Mouse (Mus musculus): ENCODE results near the gene Gm3045. TPM values are rescaled to one million over a fixed set of nuclear protein-coding genes. Genes with fewer than 3 reads are reported as not detected.

The Gm3045 gene
- polyA plus RNA-seq, 1 experiment from 2014 or later: not detected

DNA sequence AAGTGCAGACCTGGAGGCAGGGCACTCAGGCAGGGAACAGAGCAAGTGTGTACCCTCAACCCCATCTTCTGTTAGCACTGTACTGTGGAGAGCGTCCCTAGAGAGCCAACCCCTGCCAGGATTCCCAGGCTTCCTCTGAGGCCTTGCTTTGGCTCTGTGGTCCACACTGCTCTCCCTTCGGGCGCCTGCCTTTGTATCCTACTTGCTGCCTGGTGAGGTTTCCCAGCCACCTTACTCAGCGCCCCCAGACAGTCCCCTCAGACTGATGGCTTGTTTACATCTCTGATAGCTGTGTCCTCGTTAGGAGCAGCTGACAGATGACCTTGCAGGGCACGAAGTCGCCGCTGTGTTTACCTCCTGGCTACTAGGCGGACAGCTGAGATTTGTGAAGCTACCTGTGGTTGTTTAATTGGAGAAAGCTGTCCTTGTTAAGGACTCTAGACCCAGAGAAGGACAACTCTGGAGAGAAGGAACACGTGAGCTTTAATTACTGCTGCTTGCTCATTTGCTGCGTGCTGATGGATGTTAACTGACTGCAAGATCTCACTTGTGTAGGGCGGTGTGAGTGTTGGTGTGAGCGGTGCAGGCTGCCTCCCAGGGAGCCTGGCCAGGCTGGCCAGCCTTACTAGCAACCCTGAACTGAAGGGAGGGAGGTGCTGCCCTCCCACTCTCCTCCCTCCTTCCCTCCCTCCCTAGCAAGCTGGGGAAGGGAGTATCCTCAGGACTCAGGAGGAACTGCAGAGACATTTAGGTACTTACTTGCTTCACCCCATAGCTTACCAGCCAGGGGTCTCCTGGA is 7.5 kb upstream of the Gm3045 start:
- Histone ChIP-seq H3K4me3 (no peak overlapping the region), H3K27me3 (no peaks in the 10 kb centered on the region), H3K9ac (no peak overlapping the region), H3K36me3 (ENCODE audit: poor library complexity, severe bottlenecking) (no peaks in the 10 kb centered on the region), H3K27ac (no peak overlapping the region), H3K4me1 (no peaks in the 10 kb centered on the region; the same call in 1 of the 2 replicates), H3K4me2 (no peak overlapping the region), H3K9me3 (replicated peaks) (peaks cover 6% of the 10 kb centered on the region)
- no peak for ATAC-seq
- WGBS: 59% methylated on average over 13 of the region's 13 CpGs

DNA sequence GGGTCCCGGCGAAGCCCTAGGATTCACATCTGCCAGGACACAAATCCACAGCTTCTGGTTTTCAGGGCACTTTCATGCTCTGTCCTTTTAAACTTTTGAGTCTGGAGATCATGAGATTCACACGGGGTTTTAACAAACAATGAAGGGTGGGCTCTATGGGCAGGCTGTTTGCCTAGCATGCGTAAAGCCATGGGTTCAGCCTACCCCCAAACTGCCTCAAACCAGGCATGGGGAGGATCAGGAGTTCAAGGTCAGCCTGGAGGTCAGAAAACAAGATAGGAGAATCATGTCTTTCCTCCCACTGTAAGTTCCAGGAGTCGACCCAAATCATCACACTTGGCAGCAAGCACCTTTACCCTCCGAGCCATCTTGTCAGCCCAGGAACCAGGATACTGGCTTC is 6.9 kb upstream of the Gm3045 start:
- Histone ChIP-seq H3K4me3 (no peak overlapping the region), H3K4me2 (no peak overlapping the region), H3K27me3 (no peaks in the 10 kb centered on the region), H3K27ac (no peak overlapping the region), H3K36me3 (ENCODE audit: poor library complexity, severe bottlenecking) (no peaks in the 10 kb centered on the region), H3K4me1 (no peaks in the 10 kb centered on the region; the same call in 1 of the 2 replicates), H3K9ac (no peak overlapping the region), H3K9me3 (replicated peaks) (no peaks in the 10 kb centered on the region)
- 83% methylated on average over 6 of the region's 6 CpGs for WGBS
- ATAC-seq: no peak

DNA sequence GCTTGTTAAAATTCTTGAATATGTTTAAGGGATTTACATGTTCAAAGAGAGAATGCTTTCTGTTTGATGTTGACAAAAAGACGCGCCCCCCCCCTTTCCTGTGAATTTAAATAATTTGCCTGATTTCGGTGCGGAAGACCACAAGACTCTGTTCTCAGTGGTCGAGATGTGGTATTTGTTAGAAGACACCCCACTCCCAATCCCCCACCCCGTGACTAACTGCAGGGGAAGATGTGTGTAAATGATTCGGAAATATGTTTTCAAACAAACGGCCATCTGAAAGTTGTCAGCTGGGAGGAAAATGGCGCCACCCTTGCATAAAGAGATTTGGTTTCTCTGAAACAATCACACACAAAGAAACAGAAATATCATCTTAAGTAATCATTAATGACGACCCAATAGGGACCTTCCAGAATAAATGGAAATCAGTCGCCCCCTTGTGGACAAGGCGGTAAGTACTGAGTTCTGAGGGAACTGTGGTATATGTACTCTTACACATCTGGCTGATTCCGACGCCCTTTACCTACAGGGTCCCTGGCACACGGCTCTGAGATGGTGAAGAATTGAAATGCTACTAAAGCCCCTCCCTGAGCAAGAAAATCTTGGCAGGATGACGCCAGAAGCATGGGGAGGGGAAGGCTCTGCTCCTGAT is 4.2 kb upstream of the Gm3045 start:
- Histone ChIP-seq H3K4me2 (no peak overlapping the region), H3K27ac (no peak overlapping the region), H3K4me3 (no peak overlapping the region), H3K4me1 (no peaks in the 10 kb centered on the region; the same call in 1 of the 2 replicates), H3K9me3 (replicated peaks) (no peaks in the 10 kb centered on the region), H3K27me3 (peaks cover 4% of the 10 kb centered on the region), H3K36me3 (ENCODE audit: poor library complexity, severe bottlenecking) (no peaks in the 10 kb centered on the region), H3K9ac (no peak overlapping the region)
- peak; percentile 81; the same call in 1 of the 2 replicates for ATAC-seq
- 25% methylated on average over 16 of the region's 16 CpGs for WGBS

DNA sequence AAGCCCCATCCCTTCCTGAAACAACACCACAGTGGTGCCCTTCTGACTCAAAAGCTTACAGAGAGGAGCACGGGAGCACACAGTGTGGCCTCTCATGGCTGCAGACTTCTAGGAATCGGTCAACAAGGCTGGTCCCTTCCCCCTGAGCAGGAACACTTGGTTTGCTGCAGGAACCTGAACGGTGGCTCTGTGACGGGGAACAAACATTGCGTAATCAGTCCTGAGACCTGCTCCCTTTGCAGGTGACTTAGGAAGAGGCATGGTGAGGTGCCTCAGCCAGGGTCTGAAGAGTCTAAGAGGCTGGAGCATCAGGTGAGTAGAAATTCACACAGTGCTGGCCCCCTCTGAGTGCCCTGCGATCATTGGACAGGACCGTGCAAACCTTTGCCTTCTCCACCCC is 463 bp upstream of the Gm3045 start:
- WGBS: 90% methylated on average over 7 of the region's 7 CpGs

DNA sequence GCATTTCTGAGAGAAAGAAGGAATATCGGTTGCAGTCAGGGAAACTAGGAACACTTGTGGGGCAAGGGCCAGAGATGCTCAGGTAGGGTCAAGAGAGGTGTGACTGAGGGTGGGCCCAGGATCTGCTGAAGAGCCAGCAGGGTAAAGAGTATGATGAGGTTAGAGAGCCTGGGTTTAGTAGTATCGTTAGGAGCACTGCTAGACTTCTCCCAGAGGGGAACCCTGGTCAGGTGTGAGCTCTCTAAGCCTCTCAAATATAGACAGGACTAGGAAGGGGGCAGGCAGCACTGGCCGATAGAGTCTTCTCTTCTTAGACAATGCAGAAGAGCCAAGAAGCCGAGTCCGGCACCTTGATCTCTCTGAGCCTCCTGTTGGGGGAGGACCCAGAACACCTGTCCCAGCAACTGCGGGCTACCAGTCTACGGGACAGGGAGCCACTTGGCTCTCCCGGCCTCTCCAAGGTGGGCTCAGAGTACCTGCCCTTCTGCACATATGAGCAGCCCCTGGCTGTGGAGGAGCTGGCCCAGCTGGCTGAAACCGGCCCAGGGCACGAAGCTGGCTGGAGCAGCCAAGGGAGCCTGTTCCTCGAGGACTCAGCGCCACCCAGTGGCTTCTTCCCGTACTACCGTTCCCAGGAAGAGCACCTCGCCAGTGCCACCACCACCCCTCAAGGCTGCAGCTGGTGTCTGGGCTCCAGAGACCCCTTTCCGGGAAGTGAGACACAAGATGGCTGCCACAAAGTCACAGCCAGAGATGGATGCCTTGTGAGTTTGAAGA is 2.5 kb downstream of the Gm3045 start:
- peaks cover 11% of the 10 kb centered on the region for H3K4me1 ChIP-seq
- WGBS: 34% methylated on average over 16 of the region's 16 CpGs
- H3K27me3 ChIP-seq: peaks cover 14% of the 10 kb centered on the region
- H3K4me3 ChIP-seq: no peak overlapping the region
- H3K36me3 ChIP-seq (ENCODE audit: poor library complexity, severe bottlenecking): no peaks in the 10 kb centered on the region
- no peak overlapping the region for H3K4me2 ChIP-seq
- H3K9me3 ChIP-seq (replicated peaks): no peaks in the 10 kb centered on the region
- no peak overlapping the region for H3K9ac ChIP-seq
- no peak overlapping the region for H3K27ac ChIP-seq
- peak; percentile 66 for ATAC-seq

More for the DNA sequence above, 463 bp upstream of the Gm3045 start:
- no peak for ATAC-seq
- H3K36me3 ChIP-seq (ENCODE audit: poor library complexity, severe bottlenecking): no peaks in the 10 kb centered on the region
- H3K27ac ChIP-seq: no peak overlapping the region
- H3K9ac ChIP-seq: no peak overlapping the region
- H3K4me1 ChIP-seq: no peaks in the 10 kb centered on the region; the same call in 1 of the 2 replicates
- H3K4me2 ChIP-seq: no peak overlapping the region
- no peaks in the 10 kb centered on the region for H3K9me3 ChIP-seq (replicated peaks)
- peaks cover 14% of the 10 kb centered on the region for H3K27me3 ChIP-seq
- H3K4me3 ChIP-seq: no peak overlapping the region

DNA sequence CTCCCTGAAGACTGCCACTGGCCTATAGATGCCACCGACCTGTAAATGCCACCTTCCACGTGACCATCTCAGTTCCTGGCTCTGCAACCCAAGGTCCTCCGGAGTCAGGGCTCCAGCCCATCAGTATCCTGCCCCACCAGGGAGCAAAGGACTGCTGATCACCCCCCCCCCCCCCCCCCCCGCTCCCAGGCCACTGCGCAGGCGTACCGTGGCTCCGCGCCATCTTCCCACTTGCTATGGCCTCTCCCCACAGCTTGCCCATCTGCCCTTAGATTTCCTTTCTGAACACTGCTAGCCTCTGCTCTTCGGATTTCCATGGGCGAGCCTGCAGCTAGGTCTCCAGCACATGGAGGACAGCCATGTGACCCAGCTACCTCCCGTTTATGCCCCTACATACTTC is 6.1 kb downstream of the Gm3045 start:
- Histone ChIP-seq H3K27ac (no peak overlapping the region), H3K9ac (no peak overlapping the region), H3K4me2 (no peak overlapping the region), H3K36me3 (ENCODE audit: poor library complexity, severe bottlenecking) (no peaks in the 10 kb centered on the region), H3K4me1 (peaks cover 29% of the 10 kb centered on the region), H3K9me3 (replicated peaks) (no peaks in the 10 kb centered on the region), H3K4me3 (no peak overlapping the region), H3K27me3 (peaks cover 37% of the 10 kb centered on the region)
- ATAC-seq: no peak
- 88% methylated on average over 11 of the region's 12 CpGs for WGBS

DNA sequence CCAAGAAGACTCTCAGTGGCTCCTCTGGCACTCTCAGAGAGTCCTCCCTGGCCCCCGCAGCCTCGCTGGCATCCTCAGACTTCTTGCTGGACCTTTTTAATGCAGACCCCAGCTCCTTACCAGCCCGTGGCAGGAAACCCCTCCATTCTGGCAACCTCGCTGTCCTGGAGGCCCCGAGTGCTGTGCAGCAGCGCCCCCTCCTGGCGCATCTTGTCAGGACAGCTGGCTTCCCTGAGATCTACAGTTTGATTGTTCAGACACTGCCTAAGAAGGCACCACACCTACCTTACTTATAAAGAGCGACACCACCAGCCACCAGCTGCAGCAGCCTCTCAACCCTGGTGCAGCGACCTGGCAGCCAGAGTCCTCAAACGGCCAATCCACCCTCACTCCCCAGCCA is 7.1 kb downstream of the Gm3045 start:
- H3K9ac ChIP-seq: no peak overlapping the region
- 7% methylated on average over 10 of the region's 10 CpGs for WGBS
- peaks cover 37% of the 10 kb centered on the region for H3K4me1 ChIP-seq
- no peaks in the 10 kb centered on the region for H3K9me3 ChIP-seq (replicated peaks)
- no peaks in the 10 kb centered on the region for H3K36me3 ChIP-seq (ENCODE audit: poor library complexity, severe bottlenecking)
- no peak overlapping the region for H3K27ac ChIP-seq
- H3K27me3 ChIP-seq: peaks cover 47% of the 10 kb centered on the region
- ATAC-seq: peak; percentile 55
- no peak overlapping the region for H3K4me3 ChIP-seq
- H3K4me2 ChIP-seq: no peak overlapping the region

DNA sequence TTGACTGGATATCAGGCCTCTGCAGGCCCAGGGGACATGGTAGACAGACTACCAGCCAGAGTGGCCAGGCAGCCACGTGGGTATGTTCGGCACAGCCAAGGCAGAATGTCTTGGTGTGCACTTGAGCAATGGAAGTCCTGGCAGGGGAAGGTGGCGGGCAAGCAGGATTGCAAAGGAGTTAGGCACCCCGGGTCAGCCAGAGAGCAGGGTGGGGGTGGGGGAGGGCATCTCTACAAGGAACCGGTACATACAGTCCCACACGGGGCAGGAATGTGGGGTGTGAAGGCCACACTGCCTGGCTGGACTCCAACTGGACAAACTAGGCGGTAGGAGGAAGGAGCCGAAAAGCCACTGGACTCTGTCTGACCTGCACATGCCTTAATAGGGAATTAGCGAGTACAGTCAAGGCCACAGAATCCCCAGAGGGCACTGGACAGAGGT is 7.9 kb downstream of the Gm3045 start:
- Histone ChIP-seq H3K9ac (no peak overlapping the region), H3K4me1 (peaks cover 39% of the 10 kb centered on the region), H3K27me3 (peaks cover 49% of the 10 kb centered on the region), H3K4me2 (no peak overlapping the region), H3K9me3 (replicated peaks) (no peaks in the 10 kb centered on the region), H3K36me3 (ENCODE audit: poor library complexity, severe bottlenecking) (no peaks in the 10 kb centered on the region), H3K4me3 (no peak overlapping the region), H3K27ac (no peak overlapping the region)
- no peak for ATAC-seq
- 83% methylated on average over 9 of the region's 9 CpGs for WGBS

DNA sequence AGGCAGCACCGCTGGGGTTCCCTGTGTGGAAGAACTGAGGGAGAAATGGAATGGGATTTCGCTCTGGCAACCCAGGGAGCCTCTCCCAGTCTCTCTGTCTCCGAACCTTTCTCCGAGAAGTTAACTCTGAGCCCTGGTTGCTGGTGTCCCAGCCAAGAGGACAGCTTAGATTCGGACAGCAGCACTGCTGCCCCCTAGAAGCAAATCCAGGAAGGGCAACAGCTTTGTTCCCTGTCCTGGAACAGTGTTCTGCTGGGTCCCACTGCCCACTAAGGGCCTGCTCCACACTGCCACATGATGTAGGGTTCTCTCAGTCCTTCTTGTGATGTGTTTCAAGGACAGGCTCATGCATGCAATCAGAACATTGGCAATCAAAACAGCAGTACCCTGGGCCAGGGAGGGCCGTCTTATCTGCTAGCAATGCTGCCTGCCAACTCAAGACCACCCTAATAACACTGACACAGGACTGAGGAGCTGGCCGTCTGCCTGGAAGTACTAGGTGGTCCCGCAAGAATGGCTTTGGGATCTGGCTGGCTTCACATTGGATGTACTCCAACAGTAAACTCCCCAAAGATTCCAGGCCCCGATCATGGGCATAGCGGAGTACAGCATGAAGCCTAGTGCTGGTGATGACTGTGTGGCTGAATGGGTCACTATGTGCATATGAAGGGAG is 9.4 kb downstream of the Gm3045 start:
- Histone ChIP-seq H3K9ac (no peak overlapping the region), H3K4me1 (peaks cover 39% of the 10 kb centered on the region), H3K4me2 (no peak overlapping the region), H3K36me3 (ENCODE audit: poor library complexity, severe bottlenecking) (no peaks in the 10 kb centered on the region), H3K27me3 (peaks cover 59% of the 10 kb centered on the region), H3K4me3 (no peak overlapping the region), H3K9me3 (replicated peaks) (no peaks in the 10 kb centered on the region), H3K27ac (no peak overlapping the region)
- ATAC-seq: 0 out of 2 replicates have a peak, but pooled peaks have one; percentile 21
- 53% methylated on average over 10 of the region's 10 CpGs for WGBS

DNA sequence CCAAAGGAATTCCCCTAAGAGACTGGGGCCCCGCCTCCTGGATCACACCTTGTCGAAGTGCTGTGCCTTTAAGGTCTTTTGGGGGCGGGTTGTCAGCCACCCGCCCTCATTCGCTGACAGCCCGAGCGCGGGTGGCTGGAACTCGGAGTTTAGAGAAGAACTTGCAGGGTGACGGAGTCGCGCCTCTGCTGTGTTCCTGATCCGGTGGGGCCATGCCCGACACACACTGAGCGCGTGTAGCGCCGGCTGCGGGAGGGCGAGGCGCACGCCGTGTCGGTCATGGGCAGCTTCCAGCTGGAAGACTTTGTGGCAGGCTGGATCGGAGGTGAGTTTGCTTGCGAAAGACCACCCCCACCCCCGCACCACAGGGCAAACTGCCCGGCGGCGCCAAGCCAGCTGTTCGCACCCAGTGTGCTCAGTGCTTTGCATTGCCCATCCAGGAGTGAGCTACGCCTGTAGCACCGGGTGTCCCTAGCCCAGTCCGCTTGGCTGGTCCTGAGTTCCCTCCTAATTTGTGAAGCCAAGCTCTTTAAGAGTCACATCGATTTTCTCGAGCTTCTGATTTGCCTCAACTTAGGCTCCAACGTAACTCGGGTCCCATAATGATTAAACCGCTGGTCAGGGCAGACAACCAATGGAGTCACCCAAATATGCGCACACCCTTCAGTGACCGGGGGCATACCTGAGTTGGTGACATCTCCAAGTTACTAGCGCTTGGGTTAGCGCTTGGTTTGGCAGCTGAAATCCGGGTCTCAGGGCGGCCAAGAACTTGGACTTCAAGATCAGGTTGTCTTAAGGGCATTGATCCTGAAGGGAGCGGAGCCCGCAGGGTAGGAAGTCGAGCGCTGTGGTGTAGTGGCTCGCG is 12.0 kb downstream of the Gm3045 start, which contains the start of gene Slc25a48:
Gene Slc25a48, plus strand, starts transcription at position 145 of the 865 bp plus-strand sequence.
- H3K4me1 ChIP-seq: peaks cover 33% of the 10 kb centered on the region
- H3K36me3 ChIP-seq (ENCODE audit: poor library complexity, severe bottlenecking): no peaks in the 10 kb centered on the region
- H3K27ac ChIP-seq: no peak within 1 kb of the TSS
- peak within 1 kb of the TSS; percentile 16; the same call in 1 of the 2 replicates for H3K9ac ChIP-seq
- H3K9me3 ChIP-seq (replicated peaks): no peaks in the 10 kb centered on the region
- H3K27me3 ChIP-seq: peaks cover 63% of the 10 kb centered on the region
- ATAC-seq: no peak
- H3K4me3 ChIP-seq: peak within 1 kb of the TSS; percentile 31
- peak within 1 kb of the TSS; percentile 56 for H3K4me2 ChIP-seq
- 5% methylated on average over 51 of the region's 51 CpGs for WGBS

DNA sequence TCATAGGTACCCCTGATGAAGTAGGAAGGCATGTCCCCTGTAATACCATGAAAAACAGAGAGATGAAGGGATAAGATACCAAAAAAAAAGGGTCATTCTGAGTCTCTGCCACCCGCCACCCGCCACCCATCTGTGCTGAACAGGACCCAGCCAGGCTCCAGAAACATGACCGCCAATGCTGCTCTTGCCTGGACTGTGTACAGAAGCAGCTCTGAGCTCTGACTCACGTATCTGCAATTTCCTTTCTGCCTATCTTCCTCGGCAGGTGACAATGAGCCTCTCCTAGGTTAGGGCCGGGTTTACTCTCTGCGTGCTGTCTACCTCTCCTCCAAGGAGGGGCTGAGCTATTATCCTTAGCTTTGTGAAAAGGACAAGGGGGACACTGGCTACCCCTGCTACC is 17.0 kb downstream of the Gm3045 start:
- Histone ChIP-seq H3K27ac (no peak overlapping the region), H3K9ac (no peak overlapping the region), H3K36me3 (ENCODE audit: poor library complexity, severe bottlenecking) (no peaks in the 10 kb centered on the region), H3K9me3 (replicated peaks) (no peaks in the 10 kb centered on the region), H3K4me1 (peaks cover 2% of the 10 kb centered on the region), H3K27me3 (peaks cover 35% of the 10 kb centered on the region), H3K4me3 (no peak overlapping the region), H3K4me2 (no peak overlapping the region)
- no peak for ATAC-seq
- WGBS: 81% methylated on average over 7 of the region's 7 CpGs
